Mouse (Mus musculus) liver, embryonic 12.5 days (tissue): ENCODE measurements around the gene Rnf26. TPM values are rescaled to one million over a fixed set of nuclear protein-coding genes. Genes with fewer than 3 reads are reported as not detected.
A peak's percentile ranks its signal among the peaks of the same experiment; 100 is the strongest.

ENCODE experiments used
- ATAC-seq: fragments of 200-750 bp; cut with Nextera tagmentation; 2 replicates; pipeline ENCODE4 v1.8.0; 2017; ENCODE audit warnings: moderate number of reproducible peaks, mild to moderate bottlenecking, moderate library complexity
- H3K27ac ChIP-seq: fragments of 300-500 bp; sonication (generic); 2 replicates; pipeline ENCODE4 v1.5.1; 2016; ENCODE audit warnings: mild to moderate bottlenecking
- H3K27me3 ChIP-seq: fragments of 300-500 bp; sonication (generic); replicated peaks from 2 replicates; pipeline ENCODE4 v1.6.1; 2016; ENCODE audit warnings: mild to moderate bottlenecking, moderate library complexity
- H3K36me3 ChIP-seq: fragments of 300-500 bp; sonication (generic); 2 replicates; pipeline ENCODE4 v1.6.1; 2016; ENCODE audit warnings: mild to moderate bottlenecking, moderate library complexity
- H3K4me1 ChIP-seq: fragments of 300-500 bp; sonication (generic); 2 replicates; pipeline ENCODE4 v1.6.1; 2016
- H3K4me2 ChIP-seq: fragments of 300-500 bp; sonication (generic); 2 replicates; pipeline ENCODE4 v1.6.1; 2016; ENCODE audit warnings: mild to moderate bottlenecking, moderate library complexity
- H3K4me3 ChIP-seq: fragments of 300-500 bp; sonication (generic); 2 replicates; pipeline ENCODE4 v1.5.1; 2016; ENCODE audit warnings: mild to moderate bottlenecking, moderate library complexity
- H3K9ac ChIP-seq: fragments of 300-500 bp; sonication (generic); 2 replicates; pipeline ENCODE4 v1.6.1; 2016; ENCODE audit warnings: mild to moderate bottlenecking, moderate library complexity
- H3K9me3 ChIP-seq: fragments of 300-500 bp; sonication (generic); replicated peaks from 2 replicates; pipeline ENCODE4 v1.6.1; 2016; ENCODE audit warnings: mild to moderate bottlenecking, moderate library complexity
- WGBS: fragments of 180-500 bp; shearing (Covaris S2); methylation state at CpG from one replicate; pipeline ENCODE4 v1.1.7; 2016; ENCODE audit not compliant: insufficient replicate concordance; 5-methylcytosine and 5-hydroxymethylcytosine counted together
- polyA plus RNA-seq: library from polyadenylated mRNA; unstranded; fragments of >200 nt; fragmentation: Nextera tagmentation; extraction: Ambion mirVana; gene quantifications from 2 replicates; pipeline ENCODE4 v1.2.1, GENCODE M21; 2016

The Rnf26 gene
- polyA plus RNA-seq, 1 experiment from 2014 or later = 58.7 TPM

DNA sequence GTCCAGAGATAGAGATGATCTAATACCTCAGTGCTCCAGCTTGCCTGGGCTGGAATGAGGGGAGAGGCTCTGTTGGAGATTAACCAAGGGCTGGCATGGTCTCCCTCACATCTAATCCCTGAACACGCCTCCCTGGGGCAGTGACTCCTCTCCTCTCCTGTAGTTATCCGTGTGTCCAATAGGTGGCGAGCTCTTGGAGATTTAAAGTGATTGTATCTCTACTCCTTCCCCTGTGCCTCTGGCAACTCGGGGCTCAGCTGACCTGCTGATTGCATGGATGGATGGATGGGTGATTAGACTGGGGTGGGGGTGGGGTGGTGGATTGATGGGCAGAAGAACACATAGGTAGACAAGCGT lies 36.6 kb downstream of the Rnf26 start:
- no peak overlapping the region for H3K9ac ChIP-seq
- no peak overlapping the region for H3K4me2 ChIP-seq
- no peak overlapping the region for H3K27ac ChIP-seq
- ATAC-seq = no peak
- H3K4me1 ChIP-seq = peaks cover 14% of the 10 kb centered on the region; the same call in 1 of the 2 replicates
- peaks cover 57% of the 10 kb centered on the region for H3K27me3 ChIP-seq
- WGBS = 11% methylated on average over 5 of the region's 5 CpGs
- H3K4me3 ChIP-seq = no peak overlapping the region
- no peaks in the 10 kb centered on the region for H3K36me3 ChIP-seq
- H3K9me3 ChIP-seq = no peaks in the 10 kb centered on the region

DNA sequence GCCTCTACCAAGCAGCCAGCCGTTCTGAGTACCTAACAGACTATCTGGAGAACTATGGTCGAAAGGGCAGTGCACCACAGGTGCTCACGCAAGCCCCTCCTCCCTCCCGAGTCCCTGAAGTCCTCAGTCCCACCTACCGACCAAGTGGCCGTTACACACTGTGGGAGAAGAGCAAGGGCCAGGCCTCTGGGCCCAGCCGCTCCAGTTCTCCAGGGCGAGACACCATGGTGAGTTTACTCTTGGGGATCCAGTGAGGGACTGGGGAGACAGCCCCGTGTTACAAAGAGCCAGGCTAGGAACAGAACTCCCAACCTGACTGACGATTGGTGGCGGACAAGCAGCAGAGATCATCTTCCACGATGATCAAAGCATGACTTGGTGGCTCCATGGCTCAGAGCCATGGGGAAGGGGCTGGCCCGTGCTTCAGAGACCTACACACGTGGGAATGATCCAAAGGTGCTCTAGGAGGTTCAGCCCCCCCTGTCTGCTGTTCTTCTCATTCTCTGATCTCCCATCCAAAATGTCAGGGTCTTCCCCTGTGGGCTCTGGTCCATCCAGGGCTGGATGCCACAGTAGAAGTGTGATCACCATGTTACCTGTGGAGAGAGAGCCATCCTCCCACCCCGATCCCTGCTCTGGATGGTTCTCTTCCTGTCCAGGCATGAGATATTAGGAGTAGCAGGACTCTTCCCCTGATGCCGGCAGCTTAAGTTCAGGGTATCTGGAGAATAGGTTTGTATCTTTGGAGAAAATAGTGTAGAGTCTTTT lies 37.1 kb downstream of the Rnf26 start:
- H3K4me1 ChIP-seq = peaks cover 16% of the 10 kb centered on the region; the same call in 1 of the 2 replicates
- H3K27me3 ChIP-seq = peaks cover 57% of the 10 kb centered on the region
- H3K9me3 ChIP-seq = no peaks in the 10 kb centered on the region
- no peak overlapping the region for H3K9ac ChIP-seq
- no peaks in the 10 kb centered on the region for H3K36me3 ChIP-seq
- ATAC-seq = no peak
- H3K27ac ChIP-seq = no peak overlapping the region
- H3K4me3 ChIP-seq = no peak overlapping the region
- 53% methylated on average over 16 of the region's 16 CpGs for WGBS
- H3K4me2 ChIP-seq = no peak overlapping the region

DNA sequence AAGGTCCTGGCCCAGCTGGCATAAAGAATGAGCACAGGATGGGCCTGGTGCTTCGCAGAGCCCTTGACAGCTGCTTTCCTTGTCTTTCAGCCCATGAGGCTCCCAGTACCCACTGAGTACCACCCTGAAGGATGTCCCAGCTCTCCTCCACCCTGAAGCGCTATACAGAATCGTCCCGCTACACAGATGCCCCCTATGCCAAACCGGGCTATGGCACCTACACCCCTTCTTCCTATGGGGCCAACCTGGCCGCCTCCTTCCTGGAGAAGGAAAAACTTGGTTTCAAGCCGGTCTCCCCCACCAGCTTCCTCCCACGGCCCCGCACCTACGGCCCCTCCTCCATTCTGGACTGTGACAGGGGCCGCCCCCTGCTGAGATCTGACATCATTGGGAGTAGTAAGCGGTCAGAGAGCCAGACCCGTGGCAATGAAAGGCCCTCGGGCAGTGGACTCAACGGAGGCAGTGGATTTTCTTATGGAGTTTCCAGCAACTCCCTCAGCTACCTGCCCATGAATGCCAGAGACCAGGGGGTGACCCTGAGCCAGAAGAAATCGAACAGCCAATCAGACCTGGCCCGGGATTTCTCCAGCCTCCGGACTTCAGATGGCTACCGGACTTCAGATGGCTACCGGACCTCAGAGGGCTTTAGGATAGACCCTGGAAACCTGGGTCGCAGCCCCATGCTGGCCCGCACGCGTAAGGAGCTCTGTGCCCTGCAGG lies 37.9 kb downstream of the Rnf26 start:
- 65% methylated on average over 24 of the region's 24 CpGs for WGBS
- no peak for ATAC-seq
- no peaks in the 10 kb centered on the region for H3K9me3 ChIP-seq
- no peak overlapping the region for H3K4me2 ChIP-seq
- H3K9ac ChIP-seq = no peak overlapping the region
- H3K4me3 ChIP-seq = no peak overlapping the region
- H3K36me3 ChIP-seq = no peaks in the 10 kb centered on the region
- H3K4me1 ChIP-seq = peaks cover 22% of the 10 kb centered on the region; the same call in 1 of the 2 replicates
- H3K27ac ChIP-seq = no peak overlapping the region
- peaks cover 60% of the 10 kb centered on the region for H3K27me3 ChIP-seq

DNA sequence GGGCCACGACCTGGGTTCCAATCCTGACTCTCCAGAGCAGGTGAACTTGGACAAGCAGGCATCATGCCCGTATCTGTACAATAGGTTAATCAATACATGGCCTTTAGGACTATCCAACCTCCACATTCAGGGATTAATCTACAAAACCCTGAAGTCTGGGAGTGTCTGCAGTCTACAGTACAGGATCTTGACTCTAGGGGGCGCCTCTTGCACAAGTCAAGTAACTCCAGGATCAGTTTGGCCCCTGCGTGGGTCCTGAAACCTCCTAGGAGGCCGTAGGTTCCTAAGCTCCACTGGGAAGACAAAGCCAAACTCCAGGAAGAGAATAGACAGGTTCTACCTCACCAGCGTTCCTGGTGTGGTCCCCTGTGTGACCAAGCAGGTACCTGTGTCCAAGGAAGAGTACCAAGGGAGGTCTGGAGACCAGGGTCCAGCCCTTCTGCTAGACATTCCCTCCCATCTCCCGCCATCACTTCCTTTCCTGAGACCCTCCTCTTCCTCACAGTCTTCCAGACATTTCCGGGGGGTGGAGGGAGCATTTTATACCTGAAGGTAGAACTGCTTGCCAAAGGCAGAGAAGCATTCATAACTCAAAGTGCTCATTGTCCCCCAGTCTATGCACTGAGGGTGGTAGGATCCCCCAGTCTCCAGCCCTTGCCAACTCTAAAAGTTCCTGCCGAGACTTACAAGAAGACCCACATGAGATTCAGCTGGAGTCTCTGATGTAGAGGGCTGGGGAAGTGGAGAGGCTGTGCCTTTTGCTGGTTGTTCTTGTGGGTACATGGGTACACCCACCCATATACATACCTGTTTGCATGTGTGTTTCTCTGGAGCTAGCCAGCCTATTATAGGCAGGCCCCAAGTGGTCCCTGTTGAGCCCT lies 38.7 kb downstream of the Rnf26 start:
- Histone ChIP-seq H3K36me3 (no peaks in the 10 kb centered on the region), H3K9me3 (no peaks in the 10 kb centered on the region), H3K27ac (no peak overlapping the region), H3K27me3 (peaks cover 58% of the 10 kb centered on the region), H3K4me2 (no peak overlapping the region), H3K9ac (no peak overlapping the region), H3K4me1 (peaks cover 21% of the 10 kb centered on the region; the same call in 1 of the 2 replicates), H3K4me3 (no peak overlapping the region)
- 33% methylated on average over 9 of the region's 9 CpGs for WGBS
- no peak for ATAC-seq

DNA sequence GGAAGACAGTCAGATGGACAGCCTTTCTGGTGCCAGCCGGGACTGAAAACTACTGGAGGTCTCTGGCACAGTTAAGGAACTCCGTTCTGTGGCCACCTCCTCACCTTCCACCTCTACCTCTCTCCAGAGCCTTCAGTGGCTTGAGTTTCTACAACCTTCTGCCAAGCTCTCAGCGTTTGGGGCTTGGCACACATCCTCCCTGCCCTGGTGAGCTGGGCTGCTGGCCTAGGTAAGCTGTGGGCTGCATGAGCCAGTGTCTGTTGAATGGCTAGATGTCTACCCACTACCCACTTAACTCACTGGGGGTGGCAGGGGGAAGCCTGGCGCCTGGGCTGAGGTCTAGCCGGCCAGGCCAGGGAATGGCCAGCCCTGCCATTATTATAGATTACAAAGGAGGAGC lies 40.2 kb downstream of the Rnf26 start:
- 56% methylated on average over 5 of the region's 5 CpGs for WGBS
- Histone ChIP-seq H3K27ac (no peak overlapping the region), H3K4me3 (no peak overlapping the region), H3K9ac (no peak overlapping the region), H3K4me1 (peaks cover 21% of the 10 kb centered on the region), H3K27me3 (peaks cover 63% of the 10 kb centered on the region), H3K36me3 (no peaks in the 10 kb centered on the region), H3K9me3 (no peaks in the 10 kb centered on the region), H3K4me2 (no peak overlapping the region)
- no peak for ATAC-seq

DNA sequence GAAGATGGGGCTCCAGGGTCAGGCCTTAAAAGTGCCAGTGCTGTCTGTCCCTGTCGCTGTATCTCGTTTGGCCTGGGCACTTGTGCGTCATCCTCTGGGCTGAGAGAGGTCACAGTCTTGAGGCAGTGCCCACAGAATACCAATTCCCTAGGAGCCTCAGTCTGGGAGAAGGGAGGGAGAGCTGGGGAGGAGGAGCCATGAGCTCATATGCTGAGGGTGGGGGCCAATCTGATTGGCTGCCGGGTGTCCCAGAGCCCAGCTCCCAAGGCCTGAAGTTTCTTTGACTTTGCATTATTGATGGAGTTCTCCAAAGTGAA lies 40.8 kb downstream of the Rnf26 start:
- no peak for ATAC-seq
- H3K27ac ChIP-seq = no peak overlapping the region
- H3K4me3 ChIP-seq = no peak overlapping the region
- H3K9me3 ChIP-seq = no peaks in the 10 kb centered on the region
- peaks cover 27% of the 10 kb centered on the region for H3K4me1 ChIP-seq
- no peaks in the 10 kb centered on the region for H3K36me3 ChIP-seq
- 47% methylated on average over 4 of the region's 4 CpGs for WGBS
- H3K9ac ChIP-seq = no peak overlapping the region
- peaks cover 59% of the 10 kb centered on the region for H3K27me3 ChIP-seq
- H3K4me2 ChIP-seq = no peak overlapping the region

DNA sequence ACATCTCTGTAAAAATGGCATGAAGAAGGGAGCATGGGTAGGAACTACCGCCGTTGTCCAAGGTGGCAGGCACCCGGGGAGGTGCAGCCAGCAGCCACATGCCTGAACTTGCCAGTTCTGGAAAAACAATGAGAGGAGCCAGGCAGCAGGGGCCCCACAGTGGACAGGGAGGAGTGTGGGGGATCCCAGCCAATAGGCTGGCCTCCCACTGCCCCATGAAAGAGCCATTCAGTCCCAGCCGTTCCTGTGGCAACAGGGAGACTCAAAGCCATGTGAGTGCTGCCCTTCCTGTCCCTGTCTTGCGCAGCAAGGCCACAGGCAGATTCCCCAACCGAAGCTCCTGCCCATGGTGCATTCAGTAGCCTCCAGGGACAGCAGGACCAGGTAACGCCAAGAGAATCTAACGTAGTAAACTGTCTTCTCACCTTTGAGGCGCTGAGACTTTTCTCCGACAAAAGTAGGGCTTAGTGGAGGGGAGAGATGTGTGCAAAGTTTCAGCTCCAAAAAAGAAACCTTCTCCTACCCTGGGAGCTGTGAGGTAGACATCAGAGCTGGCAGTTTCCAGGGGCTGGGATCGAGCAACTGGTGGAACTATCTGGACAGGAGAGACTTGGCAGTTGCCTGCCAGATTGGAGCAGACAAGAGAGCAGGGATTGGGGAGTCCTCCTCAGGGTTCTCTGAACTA lies 41.3 kb downstream of the Rnf26 start:
- no peak overlapping the region for H3K27ac ChIP-seq
- no peaks in the 10 kb centered on the region for H3K9me3 ChIP-seq
- ATAC-seq = no peak
- peaks cover 32% of the 10 kb centered on the region for H3K4me1 ChIP-seq
- no peak overlapping the region for H3K4me3 ChIP-seq
- no peaks in the 10 kb centered on the region for H3K36me3 ChIP-seq
- no peak overlapping the region for H3K9ac ChIP-seq
- no peak overlapping the region for H3K4me2 ChIP-seq
- 51% methylated on average over 11 of the region's 11 CpGs for WGBS
- H3K27me3 ChIP-seq = peaks cover 57% of the 10 kb centered on the region

DNA sequence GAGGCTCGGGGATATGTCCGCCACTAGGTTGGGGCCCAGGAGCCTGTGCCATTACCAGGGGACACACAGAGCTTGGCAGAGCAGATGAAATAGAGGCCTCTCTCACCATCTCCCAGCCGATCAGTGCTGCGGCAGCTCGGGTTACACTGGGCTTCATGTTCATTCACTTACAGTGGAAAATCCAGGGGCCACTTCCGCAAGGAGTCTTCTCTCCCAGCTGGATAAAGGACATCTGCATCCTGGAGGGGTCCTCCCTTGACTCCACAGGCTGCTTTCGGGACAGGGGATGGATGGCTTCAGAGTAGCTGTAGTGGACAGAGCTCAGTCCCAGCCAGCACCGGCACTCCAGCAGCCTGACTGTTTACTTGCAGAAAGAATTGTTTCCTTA lies 42.5 kb downstream of the Rnf26 start:
- no peak for ATAC-seq
- Histone ChIP-seq H3K27me3 (peaks cover 50% of the 10 kb centered on the region), H3K36me3 (no peaks in the 10 kb centered on the region), H3K9ac (no peak overlapping the region), H3K4me1 (peaks cover 38% of the 10 kb centered on the region), H3K9me3 (no peaks in the 10 kb centered on the region), H3K4me3 (no peak overlapping the region), H3K4me2 (no peak overlapping the region), H3K27ac (no peak overlapping the region)
- 48% methylated on average over 8 of the region's 8 CpGs for WGBS

DNA sequence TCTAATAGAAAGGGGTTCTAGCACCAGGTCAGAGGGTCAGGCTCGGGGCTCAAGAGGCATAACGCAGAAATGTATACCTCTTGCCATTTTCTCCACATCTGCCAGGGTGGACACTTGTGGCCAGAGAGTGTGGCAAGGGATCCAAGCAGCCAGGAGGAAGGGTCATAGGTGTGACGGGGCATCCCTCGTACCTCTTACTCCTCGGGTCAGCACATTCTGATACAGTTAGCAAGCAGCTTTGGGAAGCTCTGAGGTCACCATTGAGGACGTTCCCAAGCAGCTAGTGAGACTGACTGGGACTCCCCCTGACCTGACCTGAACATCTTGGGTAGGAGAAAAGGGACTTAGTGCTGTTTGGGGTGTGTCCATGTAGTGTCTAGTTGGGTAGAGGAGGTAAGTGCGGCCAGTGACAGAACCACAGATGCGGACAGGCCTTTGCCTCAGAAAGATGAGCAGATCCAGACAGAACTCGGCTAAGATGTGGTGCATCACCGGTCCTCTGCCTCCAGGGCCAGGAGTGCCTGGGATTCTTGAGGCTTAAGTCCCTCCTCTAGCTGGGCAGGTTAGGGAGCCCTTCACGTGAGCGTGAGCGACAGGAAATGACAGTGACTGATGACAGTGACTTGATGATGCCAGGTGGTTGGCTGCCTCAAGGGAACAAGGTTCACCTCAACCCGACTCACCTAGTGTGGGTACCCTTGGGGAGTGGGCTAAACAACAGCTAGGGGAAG lies 43.0 kb downstream of the Rnf26 start:
- Histone ChIP-seq H3K4me2 (no peak overlapping the region), H3K9ac (no peak overlapping the region), H3K4me3 (no peak overlapping the region), H3K36me3 (no peaks in the 10 kb centered on the region), H3K27ac (no peak overlapping the region), H3K27me3 (peaks cover 45% of the 10 kb centered on the region), H3K9me3 (no peaks in the 10 kb centered on the region), H3K4me1 (peaks cover 38% of the 10 kb centered on the region)
- no peak for ATAC-seq
- WGBS = 64% methylated on average over 14 of the region's 14 CpGs

DNA sequence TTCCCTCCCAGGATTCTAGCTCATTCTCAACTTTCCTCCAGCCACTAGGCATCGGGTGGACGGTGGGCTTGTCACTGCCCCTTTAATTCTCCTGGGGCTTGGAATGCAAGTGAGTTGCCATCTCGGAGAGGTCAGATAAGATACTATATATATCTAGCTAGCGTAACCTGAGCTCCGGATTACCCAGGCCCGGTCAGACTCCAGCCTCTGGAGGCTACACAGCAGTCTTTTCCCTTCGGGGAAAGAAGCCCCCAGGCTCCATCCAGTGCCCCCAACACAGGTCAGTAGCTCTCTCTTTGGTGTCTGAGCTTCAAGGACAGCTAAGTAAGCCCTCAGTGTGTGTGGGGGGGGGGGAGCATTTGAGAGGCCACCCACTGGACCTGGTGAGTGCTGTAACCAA lies 44.1 kb downstream of the Rnf26 start:
- WGBS = 19% methylated on average over 7 of the region's 7 CpGs
- H3K9me3 ChIP-seq = no peaks in the 10 kb centered on the region
- H3K4me3 ChIP-seq = no peak overlapping the region
- no peaks in the 10 kb centered on the region for H3K36me3 ChIP-seq
- peaks cover 41% of the 10 kb centered on the region for H3K27me3 ChIP-seq
- peaks cover 45% of the 10 kb centered on the region for H3K4me1 ChIP-seq
- H3K27ac ChIP-seq = no peak overlapping the region
- no peak overlapping the region for H3K4me2 ChIP-seq
- ATAC-seq = no peak
- peak overlapping the region; percentile 9; the same call in 1 of the 2 replicates for H3K9ac ChIP-seq

DNA sequence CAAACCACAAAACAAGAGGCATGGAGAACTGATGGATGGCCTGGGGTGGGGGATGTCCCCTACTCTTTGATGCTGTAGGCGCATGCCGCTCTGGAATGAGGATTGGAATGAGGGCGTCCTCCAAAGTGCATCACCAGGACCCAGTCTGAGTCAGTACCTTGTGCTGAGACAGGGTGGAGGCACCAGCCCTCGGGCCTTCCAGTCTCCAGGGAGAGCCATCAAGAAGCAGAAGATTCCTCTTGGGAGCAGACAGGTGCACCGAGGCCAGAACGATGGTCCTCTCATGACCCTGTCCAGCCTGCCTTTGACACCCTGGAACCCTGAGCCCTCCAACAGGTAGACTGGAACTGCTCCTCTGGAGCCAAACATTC lies 45.4 kb downstream of the Rnf26 start:
- peak overlapping the region; percentile 93 for H3K4me2 ChIP-seq
- ATAC-seq = no peak
- H3K36me3 ChIP-seq = no peaks in the 10 kb centered on the region
- 0 out of 2 replicates have a peak overlapping the region, but pooled peaks have one; percentile 60 for H3K4me3 ChIP-seq
- peaks cover 37% of the 10 kb centered on the region for H3K27me3 ChIP-seq
- WGBS = 64% methylated on average over 6 of the region's 6 CpGs
- no peaks in the 10 kb centered on the region for H3K9me3 ChIP-seq
- no peak overlapping the region for H3K27ac ChIP-seq
- peaks cover 45% of the 10 kb centered on the region for H3K4me1 ChIP-seq
- peak overlapping the region; percentile 66; the same call in 1 of the 2 replicates for H3K9ac ChIP-seq
